Mouse (Mus musculus) left cerebral cortex, postnatal 36 days (tissue): ENCODE measurements around the gene Armc8. TPM values are rescaled to one million over a fixed set of nuclear protein-coding genes. Genes with fewer than 3 reads are reported as not detected.
A peak's percentile ranks its signal among the peaks of the same experiment; 100 is the strongest.
"Not testable (repeated sequence)": the region's sequence is repeated elsewhere in the genome, so short reads cannot be mapped to it uniquely, and the experiment has no call there.

Experiments
- DNase-seq, 2 experiments: peaks; one replicate each; pipeline ENCODE4 v3.0.0; 2021 to 2022; ENCODE audit warnings: low spot score in 2 of 2, mixed read lengths in 1 of 2
- intact Hi-C: fragments of 180-260 bp; cut with DNase I; formaldehyde crosslinking; loops from one replicate; pipeline ENCODE4 v1.15.1; 2025
- total RNA-seq, 2 experiments: library from RNA; stranded (reverse); gene quantifications; 2 replicates each; pipeline ENCODE4 v1.2.3; 2021

Armc8 gene
- 10 to 100 TPM; 49.5 to 52.4 TPM for total RNA-seq

DNA sequence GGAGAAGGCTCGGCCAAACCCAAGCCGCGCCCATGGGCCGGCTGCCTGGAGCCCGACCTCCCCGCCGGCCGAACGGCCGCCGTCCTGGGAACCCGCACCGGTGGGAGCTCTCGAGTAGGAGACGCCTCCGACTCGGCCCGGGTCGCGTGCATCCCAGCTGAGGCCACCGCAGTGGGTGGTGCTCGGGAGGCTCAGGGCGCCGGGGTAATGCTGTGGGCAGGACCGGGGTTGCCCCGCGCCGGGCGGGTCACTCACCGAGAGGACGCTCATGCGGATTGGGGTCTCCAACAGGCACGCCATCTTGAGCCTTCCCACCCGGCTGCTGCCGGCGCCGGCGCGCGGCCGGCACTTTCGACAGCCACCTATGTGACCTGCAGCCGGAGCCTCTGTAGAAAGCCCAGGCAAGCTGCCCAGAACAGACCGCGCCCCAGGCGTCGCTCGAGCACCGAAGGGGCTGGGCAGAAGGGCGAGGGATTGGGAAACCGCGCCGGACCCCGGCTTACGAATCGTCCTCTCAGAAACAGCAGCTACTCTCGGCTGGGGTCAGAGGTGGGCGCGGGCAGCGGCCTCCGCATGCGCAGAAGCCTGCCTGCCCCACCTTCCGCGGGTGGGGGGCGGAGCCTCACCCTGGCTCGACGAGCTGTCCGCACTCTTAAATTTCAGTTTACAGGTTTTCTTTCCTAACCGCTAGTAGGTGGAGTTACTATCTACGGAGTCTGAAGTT, at the start of gene Armc8:
Gene Armc8, minus strand, starts transcription at position 553 of the 724 bp plus-strand sequence.
- DNase-seq, result peak; percentile 91 to 93
- intact Hi-C loops, result no loop called here

- intact Hi-C loops, result no loop called here
- no peak for DNase-seq
Measured at GRCm38 (mm10) chr9:99612202-99612601, 43.5 kb upstream of the Armc8 start, which contains the start of gene A4gnt. A4gnt (plus strand) TSS chr9:99612502.

GRCm38 (mm10) chr9:99603566-99603965, 34.9 kb upstream of the Armc8 start:
- intact Hi-C loops, result no loop called here

GRCm38 (mm10) chr9:99599127-99599526, 30.4 kb upstream of the Armc8 start:
- intact Hi-C loops, DNase-seq: not testable (repeated sequence)

More at GRCm38 (mm10) chr9:99603566-99603965, 34.9 kb upstream of the Armc8 start:
- no peak for DNase-seq

GRCm38 (mm10) chr9:99591144-99591543, 22.4 kb upstream of the Armc8 start:
- DNase-seq, result no peak
- intact Hi-C loops, result no loop called here

- intact Hi-C loops, result loop anchor here (2.0 to 10.0 kb wide), 3 partner anchors 45 to 113 kb away; no protein-coding TSS in a partner anchor
- DNase-seq, result peak; percentile 29
Measured at GRCm38 (mm10) chr9:99587505-99588202, 19.0 kb upstream of the Armc8 start.

GRCm38 (mm10) chr9:99580655-99581054, 12.0 kb upstream of the Armc8 start:
- DNase-seq, result peak in 1 of 2 experiments; percentile 8
- intact Hi-C loops, result loop anchor here (10.0 kb wide), 1 partner anchor 106 kb away; no protein-coding TSS in a partner anchor

DNA sequence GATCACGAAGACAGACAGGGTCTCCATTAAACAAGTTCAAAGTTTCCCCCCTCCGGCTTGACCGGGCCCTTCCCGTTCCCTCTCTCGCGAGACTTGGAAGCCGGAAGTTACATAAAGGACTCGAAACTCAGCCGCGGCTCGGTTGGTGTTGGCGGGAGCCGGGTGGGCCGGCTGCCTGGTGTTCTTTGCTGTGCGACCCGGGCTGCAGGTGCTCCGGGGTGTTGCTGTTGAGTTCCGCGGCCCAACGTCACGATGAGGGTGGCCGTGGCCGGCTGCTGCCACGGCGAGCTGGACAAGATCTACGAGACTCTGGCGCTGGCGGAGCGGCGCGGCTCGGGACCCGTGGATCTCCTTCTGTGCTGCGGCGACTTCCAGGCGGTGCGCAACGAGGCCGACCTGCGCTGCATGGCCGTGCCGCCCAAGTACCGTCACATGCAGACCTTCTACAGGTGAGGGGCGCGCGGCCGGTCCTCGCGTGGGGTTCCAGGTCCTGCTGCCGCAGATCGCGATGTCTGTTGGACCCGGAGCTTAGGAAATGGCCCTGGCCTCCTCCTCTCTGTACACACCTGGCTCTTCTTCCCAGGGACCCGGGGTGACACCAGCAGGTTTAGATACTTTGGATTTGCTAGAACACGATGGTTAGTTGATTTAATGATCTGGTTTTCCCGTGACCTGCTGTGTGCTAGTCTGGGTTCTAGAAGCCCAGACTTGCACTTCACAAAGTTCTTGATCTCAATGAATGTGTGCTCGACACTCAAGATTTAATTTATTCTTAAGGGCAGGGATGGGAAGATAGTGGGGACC, 7.2 kb upstream of the Armc8 start, which contains the start of gene Dbr1:
Gene Dbr1, plus strand, starts transcription at position 123 of the 804 bp plus-strand sequence.
- peak; percentile 90 to 93 for DNase-seq
- intact Hi-C loops, result no loop called here

DNA sequence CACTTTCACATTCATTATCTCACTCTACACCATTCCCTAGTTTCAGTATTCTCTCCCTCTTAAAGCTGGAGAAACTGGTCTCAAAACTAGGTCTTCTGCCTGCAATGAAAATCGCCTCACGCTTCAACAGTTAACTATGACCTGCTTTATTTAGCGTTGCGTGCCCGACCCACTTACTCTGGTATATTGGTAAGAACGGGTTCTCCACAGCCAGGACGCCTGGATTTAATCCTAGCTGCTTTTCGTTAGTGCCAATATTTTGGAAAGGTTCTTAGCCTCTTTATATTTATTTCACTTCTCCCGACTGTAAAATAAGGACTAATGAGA, 335 bp upstream of the Armc8 start:
- no peak for DNase-seq
- intact Hi-C loops, result no loop called here

DNA sequence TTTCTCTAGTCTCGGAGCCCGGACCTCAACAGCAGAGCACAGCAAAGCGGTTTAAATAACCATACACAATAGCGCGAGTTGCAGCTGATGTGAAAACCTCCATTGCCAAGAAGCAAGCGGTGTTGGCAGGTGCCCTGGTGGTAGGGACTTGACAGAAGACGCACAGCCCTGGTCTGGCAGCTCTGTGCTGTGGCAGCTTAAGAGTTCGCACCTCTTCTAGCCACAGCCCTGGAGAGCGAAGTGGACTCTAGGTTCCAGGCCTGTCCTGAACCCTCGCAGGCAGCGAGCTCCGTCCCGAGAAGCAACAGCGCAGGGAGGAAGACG, 714 bp downstream of the Armc8 start:
- DNase-seq, result no peak
- intact Hi-C loops, result no loop called here

DNA sequence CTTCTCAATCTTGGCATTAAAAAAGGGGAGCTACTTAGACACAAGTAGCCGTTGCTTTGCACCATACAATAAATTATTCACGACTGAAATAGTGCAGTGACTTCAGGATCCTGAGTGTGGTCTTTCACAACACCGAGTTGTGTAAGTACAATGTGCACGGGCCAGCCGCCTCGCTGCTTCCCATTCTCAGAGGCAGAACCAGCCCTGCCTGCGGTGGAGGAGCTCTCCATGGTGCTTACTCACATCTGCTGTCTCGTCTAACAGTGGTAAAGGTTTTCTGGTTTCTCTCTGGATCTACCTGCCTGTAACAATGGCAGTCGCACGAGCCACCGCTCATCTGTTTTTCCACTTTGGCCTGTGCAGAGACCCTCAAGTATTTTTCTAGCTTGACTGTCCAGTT, 5.0 kb downstream of the Armc8 start:
- intact Hi-C loops, result no loop called here
- no peak for DNase-seq

DNA sequence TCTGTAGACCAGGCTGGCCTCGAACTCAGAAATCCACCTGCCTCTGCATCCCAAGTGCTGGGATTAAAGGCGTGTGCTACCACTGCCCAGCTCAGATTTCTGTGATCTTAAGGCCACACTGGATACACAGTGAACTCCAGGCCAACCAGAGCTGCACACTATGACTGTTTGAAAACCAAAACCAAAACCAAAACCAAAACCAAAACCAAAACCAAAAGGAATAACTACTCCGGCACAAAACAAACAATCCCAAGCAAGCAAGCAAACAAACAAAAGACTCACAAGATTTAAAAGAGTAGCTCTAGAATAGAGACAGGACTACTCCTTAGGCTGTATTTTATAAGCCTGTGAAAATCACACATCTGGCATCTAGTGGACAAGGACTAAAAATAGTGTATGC, 8.3 kb downstream of the Armc8 start:
- intact Hi-C loops, result no loop called here
- DNase-seq, result no peak

DNA sequence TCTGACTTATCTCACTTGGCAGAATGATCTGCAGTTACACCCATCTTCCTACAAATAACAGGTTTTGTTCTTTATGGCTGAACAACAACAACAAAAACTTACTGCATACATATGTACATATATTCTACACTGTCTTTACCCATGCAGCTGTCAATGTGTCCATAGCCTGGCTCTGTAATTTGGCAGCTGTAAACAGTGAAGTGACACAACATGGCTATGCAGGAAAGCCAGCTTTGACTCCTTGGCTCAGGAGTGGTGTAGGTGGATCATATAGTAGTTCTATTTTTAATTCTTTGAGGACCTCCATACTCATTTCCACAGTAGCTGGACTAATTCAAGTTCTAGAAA, 9.2 kb downstream of the Armc8 start:
- intact Hi-C loops, result no loop called here
- DNase-seq, result no peak

GRCm38 (mm10) chr9:99558824-99559556, 9.7 kb downstream of the Armc8 start:
- intact Hi-C loops, result no loop called here
- no peak for DNase-seq

- no peak for DNase-seq
- intact Hi-C loops, result no loop called here
Measured at GRCm38 (mm10) chr9:99557580-99558300, 11.0 kb downstream of the Armc8 start.

GRCm38 (mm10) chr9:99555253-99555652, 13.4 kb downstream of the Armc8 start:
- DNase-seq, result no peak
- intact Hi-C loops, result no loop called here

- intact Hi-C loops, result no loop called here
- no peak for DNase-seq
Measured at GRCm38 (mm10) chr9:99554052-99554451, 14.6 kb downstream of the Armc8 start.

- DNase-seq, result no peak
- intact Hi-C loops, result no loop called here
Measured at GRCm38 (mm10) chr9:99553049-99553448, 15.7 kb downstream of the Armc8 start.

DNA sequence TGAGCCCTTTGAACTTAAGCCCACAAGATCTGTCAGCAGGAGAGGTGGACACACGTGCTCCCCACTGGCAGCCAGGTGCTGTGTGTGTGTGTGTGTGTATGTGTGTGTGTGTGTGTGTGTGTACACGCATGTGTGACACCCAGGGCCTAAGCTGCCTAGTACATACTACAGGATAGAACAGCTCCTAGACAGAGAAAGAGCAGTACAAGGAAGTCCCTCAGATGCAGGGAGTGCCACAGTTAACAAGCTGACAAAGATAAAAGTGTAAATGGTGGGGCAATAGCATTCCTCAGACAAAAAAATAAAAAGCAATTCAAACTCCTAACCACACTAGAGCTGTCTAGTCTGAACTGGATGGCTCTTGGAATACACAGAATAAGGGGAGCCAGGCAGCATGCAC, 16.6 kb downstream of the Armc8 start:
- intact Hi-C loops, result no loop called here
- no peak for DNase-seq
